Mouse (Mus musculus) heart, postnatal 0 days (tissue): ENCODE measurements around the gene Rsph14. TPM values are rescaled to one million over a fixed set of nuclear protein-coding genes. Genes with fewer than 3 reads are reported as not detected.

Source experiments
- ATAC-seq: fragments of 200-750 bp; cut with Nextera tagmentation; 2 replicates; pipeline ENCODE4 v1.8.0; 2017; ENCODE audit warnings: low read depth, moderate number of reproducible peaks, moderate library complexity; ENCODE audit not compliant: insufficient read depth
- DNase-seq: peaks from one replicate; pipeline ENCODE4 v3.0.0-alpha.2; 2016; ENCODE audit warnings: low spot score
- H3K27ac ChIP-seq: fragments of 300-500 bp; sonication (generic); 2 replicates; pipeline ENCODE4 v1.5.1; 2014; ENCODE audit warnings: low read depth, mild to moderate bottlenecking
- H3K27me3 ChIP-seq: fragments of 300-500 bp; sonication (generic); 2 replicates; pipeline ENCODE4 v1.6.1; 2014; ENCODE audit warnings: low read length, mixed read lengths; ENCODE audit not compliant: control insufficient read depth, insufficient read depth
- H3K36me3 ChIP-seq: fragments of 300-500 bp; sonication (generic); replicated peaks from 2 replicates; pipeline ENCODE4 v1.6.1; 2014; ENCODE audit warnings: low read length, mixed read lengths; ENCODE audit not compliant: control insufficient read depth, insufficient read depth
- H3K4me1 ChIP-seq: fragments of 300-500 bp; sonication (generic); 2 replicates; pipeline ENCODE4 v1.6.1; 2014; ENCODE audit warnings: antibody characterized with exemption; ENCODE audit not compliant: control insufficient read depth, insufficient read depth
- H3K4me2 ChIP-seq: fragments of 300-500 bp; sonication (generic); 2 replicates; pipeline ENCODE4 v1.6.1; 2014; ENCODE audit warnings: low read depth, mild to moderate bottlenecking, low read length, moderate library complexity
- H3K4me3 ChIP-seq: fragments of 300-500 bp; sonication (generic); 2 replicates; pipeline ENCODE4 v1.5.1; 2014; ENCODE audit warnings: low read depth, low read length
- H3K9ac ChIP-seq: fragments of 300-500 bp; sonication (generic); replicated peaks from 2 replicates; pipeline ENCODE4 v1.6.1; 2014; ENCODE audit warnings: low read depth, low read length, mixed read lengths
- H3K9me3 ChIP-seq: fragments of 300-500 bp; sonication (generic); replicated peaks from 2 replicates; pipeline ENCODE4 v1.6.1; 2016; ENCODE audit warnings: low read length; ENCODE audit not compliant: control insufficient read depth
- CTCF ChIP-seq: IDR thresholded peaks from 2 replicates; pipeline ENCODE4 v1.5.1; 2016; ENCODE audit warnings: antibody characterized with exemption, control low read depth, low read depth
- EP300 ChIP-seq: IDR thresholded peaks from 2 replicates; pipeline ENCODE4 v1.6.1; 2016; ENCODE audit warnings: antibody characterized with exemption, low read depth
- WGBS: fragments of 180-500 bp; shearing (Covaris S2); extraction: QIAGEN DNeasy Blood & Tissue Kit; methylation state at CpG from one replicate; pipeline ENCODE4 v1.1.7; 2014; 5-methylcytosine and 5-hydroxymethylcytosine counted together
- polyA plus RNA-seq: library from polyadenylated mRNA; unstranded; fragments of >200 nt; fragmentation: Nextera tagmentation; extraction: Ambion mirVana; gene quantifications from 2 replicates; pipeline ENCODE4 v1.2.1, GENCODE M21; 2015
- total RNA-seq: library from RNA; depleted of rRNA; stranded (reverse); fragments of >200 nt; gene quantifications from 2 replicates; pipeline ENCODE4 v1.2.3, GENCODE M21; 2014; ENCODE audit warnings: low replicate concordance

Gene Rsph14
- total and polyA plus RNA-seq, 2 experiments from 2014 or later = not detected

DNA sequence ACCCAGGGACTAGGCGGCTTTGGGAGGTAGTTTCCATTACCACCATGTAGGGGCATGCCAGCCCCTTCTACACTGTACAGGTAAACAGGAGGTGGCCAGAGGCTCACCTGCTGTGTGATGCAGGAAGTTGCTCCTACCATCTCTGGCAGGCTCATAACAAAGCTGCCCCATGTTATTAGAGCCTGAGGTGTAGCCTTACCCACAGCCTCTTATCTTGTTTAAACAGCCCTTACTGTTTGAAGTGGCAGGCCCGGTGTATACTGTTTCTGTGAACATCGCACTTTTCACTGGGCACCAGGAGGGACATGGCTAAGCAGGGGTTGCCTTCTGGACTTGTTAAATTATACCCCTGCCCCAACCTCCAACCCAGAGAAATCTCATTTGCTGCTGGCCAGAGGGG is 28.3 kb downstream of the Rsph14 start:
- Histone ChIP-seq H3K4me3 (no peak overlapping the region), H3K36me3 (no peaks in the 10 kb centered on the region), H3K27ac (no peak overlapping the region), H3K4me1 (no peaks in the 10 kb centered on the region), H3K4me2 (no peak overlapping the region), H3K9me3 (no peaks in the 10 kb centered on the region), H3K9ac (no peak overlapping the region), H3K27me3 (0 out of 2 replicates have a peak, but pooled peaks cover 11% of the 10 kb centered on the region)
- 48% methylated on average over 3 of the region's 3 CpGs for WGBS
- DNase-seq = no peak
- ATAC-seq = no peak
- TF ChIP-seq CTCF = no peak

- no peak overlapping the region for H3K4me3 ChIP-seq
- TF ChIP-seq EP300 (no peak), CTCF (no peak)
- ATAC-seq = no peak
- DNase-seq = no peak
- H3K4me2 ChIP-seq = no peak overlapping the region
- 89% methylated on average over 8 of the region's 8 CpGs for WGBS
- H3K9ac ChIP-seq = no peak overlapping the region
- no peaks in the 10 kb centered on the region for H3K4me1 ChIP-seq
- H3K27ac ChIP-seq = no peak overlapping the region
- no peaks in the 10 kb centered on the region for H3K9me3 ChIP-seq
- 0 out of 2 replicates have a peak, but pooled peaks cover 3% of the 10 kb centered on the region for H3K27me3 ChIP-seq
- no peaks in the 10 kb centered on the region for H3K36me3 ChIP-seq
These were observed 31.0 kb downstream of the Rsph14 start for GRCm38 (mm10) chr10:75001391-75001790.

- Histone ChIP-seq H3K4me2 (peak overlapping the region; percentile 35), H3K27me3 (peaks cover 27% of the 10 kb centered on the region), H3K27ac (no peak overlapping the region), H3K9me3 (no peaks in the 10 kb centered on the region), H3K36me3 (no peaks in the 10 kb centered on the region), H3K9ac (no peak overlapping the region), H3K4me3 (peak overlapping the region; percentile 8; the same call in 1 of the 2 replicates), H3K4me1 (no peaks in the 10 kb centered on the region)
- TF ChIP-seq EP300 (no peak), CTCF (no peak)
- DNase-seq (no peak), ATAC-seq (no peak)
- 3% methylated on average over 16 of the region's 17 CpGs for WGBS
These were observed 37.0 kb downstream of the Rsph14 start for GRCm38 (mm10) chr10:74995377-74995776.

DNA sequence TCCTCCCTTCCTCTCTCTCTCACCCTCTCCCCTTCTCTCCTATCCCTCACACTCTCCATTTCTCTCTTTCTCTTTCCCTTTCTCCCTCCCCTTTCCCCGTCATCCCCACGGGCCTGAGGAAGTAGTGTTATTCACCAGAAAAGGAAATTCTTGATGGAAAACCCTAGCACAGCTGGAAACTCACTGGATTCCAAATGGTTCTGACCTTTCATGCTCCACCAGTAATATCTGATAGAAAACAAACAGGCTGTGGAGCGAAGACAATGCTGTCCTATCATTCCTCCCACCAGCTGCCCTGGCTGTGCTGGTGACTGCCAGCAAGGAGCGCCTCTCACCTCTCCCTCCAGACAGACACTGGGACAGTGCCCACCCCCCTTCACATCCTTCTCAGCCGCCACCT is 37.5 kb downstream of the Rsph14 start:
- no peaks in the 10 kb centered on the region for H3K4me1 ChIP-seq
- peak overlapping the region; percentile 35 for H3K4me2 ChIP-seq
- no peak overlapping the region for H3K9ac ChIP-seq
- WGBS = 27% methylated on average over 5 of the region's 5 CpGs
- H3K36me3 ChIP-seq = no peaks in the 10 kb centered on the region
- H3K4me3 ChIP-seq = no peak overlapping the region
- no peaks in the 10 kb centered on the region for H3K9me3 ChIP-seq
- H3K27ac ChIP-seq = no peak overlapping the region
- TF ChIP-seq CTCF (no peak), EP300 (no peak)
- peak; percentile 18 for DNase-seq
- ATAC-seq = no peak
- H3K27me3 ChIP-seq = peaks cover 27% of the 10 kb centered on the region

- DNase-seq (no peak), ATAC-seq (no peak)
- 40% methylated on average over 26 of the region's 26 CpGs for WGBS
- Histone ChIP-seq H3K4me1 (0 out of 2 replicates have a peak, but pooled peaks cover 4% of the 10 kb centered on the region), H3K4me2 (peak overlapping the region; percentile 4; the same call in 1 of the 2 replicates), H3K27ac (no peak overlapping the region), H3K9ac (no peak overlapping the region), H3K36me3 (no peaks in the 10 kb centered on the region), H3K4me3 (no peak overlapping the region), H3K9me3 (no peaks in the 10 kb centered on the region), H3K27me3 (peaks cover 24% of the 10 kb centered on the region)
- TF ChIP-seq CTCF (no peak), EP300 (no peak)
These were observed 41.6 kb downstream of the Rsph14 start for GRCm38 (mm10) chr10:74990584-74991322.

GRCm38 (mm10) chr10:74989814-74990213 is 42.6 kb downstream of the Rsph14 start:
- Histone ChIP-seq H3K4me2 (no peak overlapping the region), H3K4me3 (no peak overlapping the region), H3K9ac (no peak overlapping the region), H3K27me3 (peaks cover 20% of the 10 kb centered on the region), H3K4me1 (0 out of 2 replicates have a peak, but pooled peaks cover 4% of the 10 kb centered on the region), H3K9me3 (no peaks in the 10 kb centered on the region), H3K36me3 (no peaks in the 10 kb centered on the region), H3K27ac (no peak overlapping the region)
- TF ChIP-seq CTCF (peak; percentile 12; the same call in 1 of the 2 replicates), EP300 (no peak)
- DNase-seq (no peak), ATAC-seq (no peak)
- 79% methylated on average over 4 of the region's 4 CpGs for WGBS
